ENCODE assay signal across 22 mouse cellular contexts in genomic region chr9:41517787-41518186, GRCm38 (mm10).
DNase-seq lines count a peak whose midpoint lies in the region; ATAC-seq and TF ChIP-seq lines count a peak whose summit lies in the region.
"Had no signal": no experiment of that assay in that cellular context is flagged by ENCODE, and none has a peak within 500 bp of the region (broad histone marks: within the 10 kb centered on the region; RNA-seq: fewer than 3 reads in every experiment).

No protein-coding gene starts in this region.

- DNase-seq in forebrain, embryonic 14.5 days (ENCODE audit: low spot score): peak; percentile 7
- no peak for DNase-seq in forebrain, postnatal 0 days
- no peak for DNase-seq in midbrain, embryonic 14.5 days
- no peak for DNase-seq in right cerebral cortex, postnatal 36 days (ENCODE audit: low spot score in 2 of 2)
- DNase-seq in gastrocnemius, postnatal 10 days: no peak
- DNase-seq: adrenal gland, postnatal 14 days; cerebellum, adult 11 months; embryo, embryonic 11 days; gastrocnemius, postnatal 36 days; kidney, adult 8-10 months; kidney, postnatal 14 days; lung, adult 18-20 months; lung, postnatal 14 days; right cerebral cortex, postnatal 25 days had no signal

- peak; percentile 23; the same call in 1 of the 2 replicates for ATAC-seq in forebrain, embryonic 14.5 days
- no peak for ATAC-seq in forebrain, postnatal 0 days
- no peak for ATAC-seq in midbrain, embryonic 14.5 days (ENCODE audit: low FRiP score, low TSS enrichment)
- no peak for ATAC-seq in midbrain, embryonic 15.5 days (replicated peaks)
- ATAC-seq in hindbrain, embryonic 16.5 days: peak; percentile 52
- ATAC-seq in neural tube, embryonic 15.5 days (ENCODE audit: low FRiP score): no peak
- ATAC-seq: inflammation-experienced regulatory T-cells, adult 6 months had no signal

- H3K36me3 ChIP-seq in forebrain, embryonic 14.5 days (ENCODE audit: control insufficient read depth, insufficient read depth, low read length): no peaks in the 10 kb centered on the region
- no peaks in the 10 kb centered on the region for H3K36me3 ChIP-seq in forebrain, postnatal 0 days (ENCODE audit: insufficient read depth)
- H3K36me3 ChIP-seq in midbrain, embryonic 14.5 days (ENCODE audit: control insufficient read depth, insufficient read depth, low read length): peaks cover 4% of the 10 kb centered on the region; the same call in 1 of the 2 replicates
- no peaks in the 10 kb centered on the region for H3K36me3 ChIP-seq in midbrain, embryonic 15.5 days (replicated peaks)
- no peaks in the 10 kb centered on the region for H3K36me3 ChIP-seq in hindbrain, embryonic 16.5 days (ENCODE audit: control insufficient read depth, insufficient read depth, low read length)
- H3K36me3 ChIP-seq in neural tube, embryonic 15.5 days: no peaks in the 10 kb centered on the region
- H3K36me3 ChIP-seq: heart, embryonic 10.5 days had no signal

- no peak overlapping the region for H3K9ac ChIP-seq in forebrain, embryonic 14.5 days (ENCODE audit: low read length)
- no peak overlapping the region for H3K9ac ChIP-seq in forebrain, postnatal 0 days
- H3K9ac ChIP-seq in midbrain, embryonic 14.5 days (replicated peaks; ENCODE audit: low read length): no peak overlapping the region
- no peak overlapping the region for H3K9ac ChIP-seq in midbrain, embryonic 15.5 days
- no peak overlapping the region for H3K9ac ChIP-seq in hindbrain, embryonic 16.5 days (ENCODE audit: low read depth, low read length)
- no peak overlapping the region for H3K9ac ChIP-seq in neural tube, embryonic 15.5 days (replicated peaks)

- H3K9me3 ChIP-seq in forebrain, embryonic 14.5 days (replicated peaks; ENCODE audit: control insufficient read depth, low read length): no peaks in the 10 kb centered on the region
- H3K9me3 ChIP-seq in forebrain, postnatal 0 days (ENCODE audit: low read length): no peaks in the 10 kb centered on the region
- H3K9me3 ChIP-seq in midbrain, embryonic 14.5 days (ENCODE audit: control insufficient read depth, low read length): no peaks in the 10 kb centered on the region
- H3K9me3 ChIP-seq in midbrain, embryonic 15.5 days: no peaks in the 10 kb centered on the region
- no peaks in the 10 kb centered on the region for H3K9me3 ChIP-seq in hindbrain, embryonic 16.5 days (ENCODE audit: control insufficient read depth, low read length)
- no peaks in the 10 kb centered on the region for H3K9me3 ChIP-seq in neural tube, embryonic 15.5 days (replicated peaks)
- H3K9me3 ChIP-seq: heart, embryonic 10.5 days had no signal

- 71% methylated on average over 2 of the region's 2 CpGs for WGBS in forebrain, embryonic 14.5 days
- WGBS in forebrain, postnatal 0 days: 73% methylated on average over 2 of the region's 2 CpGs
- WGBS in midbrain, embryonic 14.5 days: 79% methylated on average over 2 of the region's 2 CpGs
- 73% methylated on average over 2 of the region's 2 CpGs for WGBS in midbrain, embryonic 15.5 days
- WGBS in hindbrain, embryonic 16.5 days: 55% methylated on average over 2 of the region's 2 CpGs
- WGBS in neural tube, embryonic 15.5 days: 55% methylated on average over 2 of the region's 2 CpGs

- H3K4me2 ChIP-seq in forebrain, embryonic 14.5 days (ENCODE audit: low read length): no peak overlapping the region
- H3K4me2 ChIP-seq in forebrain, postnatal 0 days (ENCODE audit: low read depth): no peak overlapping the region
- no peak overlapping the region for H3K4me2 ChIP-seq in midbrain, embryonic 14.5 days (ENCODE audit: low read length)
- no peak overlapping the region for H3K4me2 ChIP-seq in midbrain, embryonic 15.5 days
- H3K4me2 ChIP-seq in hindbrain, embryonic 16.5 days (ENCODE audit: low read length): no peak overlapping the region
- H3K4me2 ChIP-seq in neural tube, embryonic 15.5 days: no peak overlapping the region
- H3K4me2 ChIP-seq: liver, embryonic 11.5 days had no signal

- H3K4me3 ChIP-seq in forebrain, embryonic 14.5 days (ENCODE audit: low read depth, low read length): no peak overlapping the region
- no peak overlapping the region for H3K4me3 ChIP-seq in forebrain, postnatal 0 days (ENCODE audit: low read depth, low read length)
- no peak overlapping the region for H3K4me3 ChIP-seq in midbrain, embryonic 14.5 days (replicated peaks; ENCODE audit: low read depth, low read length)
- H3K4me3 ChIP-seq in midbrain, embryonic 15.5 days: no peak overlapping the region
- H3K4me3 ChIP-seq in hindbrain, embryonic 16.5 days (ENCODE audit: low read length): no peak overlapping the region
- H3K4me3 ChIP-seq in neural tube, embryonic 15.5 days (replicated peaks): no peak overlapping the region
- H3K4me3 ChIP-seq: erythroblast, embryonic 14.5 days; heart, embryonic 10.5 days had no signal

- no peaks in the 10 kb centered on the region for H3K27me3 ChIP-seq in forebrain, embryonic 14.5 days (replicated peaks; ENCODE audit: control insufficient read depth, insufficient read depth, low read length)
- H3K27me3 ChIP-seq in forebrain, postnatal 0 days (ENCODE audit: insufficient read depth, low read length): no peaks in the 10 kb centered on the region
- H3K27me3 ChIP-seq in midbrain, embryonic 14.5 days (ENCODE audit: control insufficient read depth, insufficient read depth, low read length): no peaks in the 10 kb centered on the region
- H3K27me3 ChIP-seq in midbrain, embryonic 15.5 days (replicated peaks): no peaks in the 10 kb centered on the region
- H3K27me3 ChIP-seq in hindbrain, embryonic 16.5 days (replicated peaks; ENCODE audit: control insufficient read depth, insufficient read depth, low read length): no peaks in the 10 kb centered on the region
- H3K27me3 ChIP-seq in neural tube, embryonic 15.5 days (replicated peaks): no peaks in the 10 kb centered on the region
- H3K27me3 ChIP-seq: CH12.LX had no signal

- 0 out of 2 replicates have a peak, but pooled peaks cover 4% of the 10 kb centered on the region for H3K4me1 ChIP-seq in forebrain, embryonic 14.5 days (ENCODE audit: control insufficient read depth, insufficient read depth, low read length)
- no peaks in the 10 kb centered on the region for H3K4me1 ChIP-seq in forebrain, postnatal 0 days (ENCODE audit: insufficient read depth)
- H3K4me1 ChIP-seq in midbrain, embryonic 14.5 days (ENCODE audit: control insufficient read depth, insufficient read depth, low read length): no peaks in the 10 kb centered on the region
- 0 out of 2 replicates have a peak, but pooled peaks cover 4% of the 10 kb centered on the region for H3K4me1 ChIP-seq in midbrain, embryonic 15.5 days
- H3K4me1 ChIP-seq in hindbrain, embryonic 16.5 days (ENCODE audit: control insufficient read depth, insufficient read depth, low read depth, low read length): no peaks in the 10 kb centered on the region; the same call in none of the 2 replicates
- H3K4me1 ChIP-seq in neural tube, embryonic 15.5 days: peaks cover 22% of the 10 kb centered on the region

- TF ChIP-seq CTCF in forebrain, postnatal 0 days (IDR thresholded peaks at IDR 0.05; ENCODE audit: low read depth): no peak

- H3K27ac ChIP-seq in forebrain, embryonic 14.5 days (ENCODE audit: low read depth, low read length): no peak overlapping the region; the same call in 1 of the 2 replicates
- H3K27ac ChIP-seq in forebrain, postnatal 0 days (ENCODE audit: low read depth, low read length): no peak overlapping the region
- peak overlapping the region; percentile 66 for H3K27ac ChIP-seq in midbrain, embryonic 14.5 days (replicated peaks; ENCODE audit: low read depth, low read length)
- H3K27ac ChIP-seq in midbrain, embryonic 15.5 days: no peak overlapping the region
- H3K27ac ChIP-seq in hindbrain, embryonic 16.5 days (ENCODE audit: low read depth, low read length): peak overlapping the region; percentile 49
- H3K27ac ChIP-seq in neural tube, embryonic 15.5 days (replicated peaks): peak overlapping the region; percentile 60
- H3K27ac ChIP-seq: heart, embryonic 10.5 days had no signal

Comparison
In these comparisons a context has a peak if more than half of its experiments do, and no peak if none do; other contexts are left out.
1. ATAC-seq: peak in forebrain, embryonic 14.5 days (single experiment) and hindbrain, embryonic 16.5 days (single experiment); none in forebrain, postnatal 0 days (single experiment), midbrain, embryonic 14.5 days (single experiment), midbrain, embryonic 15.5 days (single experiment) and neural tube, embryonic 15.5 days (single experiment).
2. H3K27ac ChIP-seq: peak in midbrain, embryonic 14.5 days (single experiment), hindbrain, embryonic 16.5 days (single experiment) and neural tube, embryonic 15.5 days (single experiment); none in forebrain, embryonic 14.5 days (single experiment), forebrain, postnatal 0 days (single experiment) and midbrain, embryonic 15.5 days (single experiment).